Mouse (Mus musculus) stomach, postnatal 0 days (tissue): ENCODE measurements at regions not wholly inside any gene's neighbourhood (a gene's known extent, or its start where the extent isn't known, plus 50 kb on each side); places are given as distances from the start of the nearest gene placed in this dataset.

Source experiments
- CTCF ChIP-seq: IDR thresholded peaks from 2 replicates; pipeline ENCODE4 v1.5.1; 2016; ENCODE audit warnings: antibody characterized with exemption, low read depth, mild to moderate bottlenecking, moderate library complexity
- EP300 ChIP-seq: optimal IDR thresholded peaks from 2 replicates; pipeline ENCODE3; 2016; ENCODE audit warnings: antibody characterized with exemption

DNA sequence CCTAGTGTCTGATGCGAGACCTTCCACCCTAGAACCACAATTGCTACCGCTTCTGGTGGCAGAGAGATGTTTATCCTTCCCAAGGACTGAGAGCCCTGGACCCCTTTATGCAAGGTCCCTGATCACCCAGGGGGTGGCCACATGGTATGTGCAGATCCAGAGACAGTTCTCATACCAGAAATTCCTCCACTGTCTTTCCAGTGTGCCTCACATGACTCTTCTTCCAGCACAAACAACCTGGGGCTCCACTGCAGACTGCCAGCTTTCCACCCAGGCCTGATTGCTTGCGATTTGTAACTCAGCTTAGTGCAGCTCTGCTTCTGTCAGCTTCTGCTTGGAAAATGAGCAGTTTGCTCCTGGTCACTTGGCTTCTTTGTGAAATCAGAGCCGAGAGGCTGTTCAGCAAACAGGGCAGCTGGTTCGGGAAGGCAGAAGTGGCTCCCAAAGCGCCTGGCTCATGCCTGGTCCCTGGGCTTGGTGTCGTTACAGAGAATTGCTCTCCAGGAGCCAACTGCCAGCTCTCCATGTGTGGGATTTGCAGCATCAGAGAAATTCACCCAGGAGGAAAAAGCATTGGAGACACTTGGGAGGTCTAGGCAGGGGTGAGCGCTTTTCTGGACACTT is 174.9 kb upstream of the Lef1 start:
- TF ChIP-seq CTCF (no peak), EP300 (no peak)
